Comparison of ENCODE assay signal across 17 mouse cellular contexts in the genomic region with DNA sequence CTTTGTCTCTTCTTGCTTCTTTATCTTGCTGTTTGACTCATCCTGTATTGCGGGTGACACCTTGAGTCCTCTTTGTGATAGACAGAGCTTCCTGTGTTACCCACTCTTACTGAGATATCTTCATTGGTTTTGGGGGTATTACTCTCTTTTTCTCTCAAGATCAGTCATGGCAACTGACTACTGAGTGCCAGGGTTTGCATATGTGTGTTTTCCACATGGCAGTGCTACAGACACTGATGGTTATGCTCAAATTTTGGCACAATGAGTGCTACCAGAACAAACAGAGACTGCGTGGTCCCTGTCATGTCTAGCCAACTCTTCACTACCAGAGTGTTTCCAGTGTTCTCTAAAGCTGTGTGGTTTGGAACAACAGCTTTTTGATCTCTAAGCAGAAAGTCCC.
DNase-seq lines count a peak whose midpoint lies in the region; ATAC-seq lines count a peak whose summit lies in the region.
"Had no signal": no experiment of that assay in that cellular context is flagged by ENCODE, and none has a peak within 500 bp of the region (broad histone marks: within the 10 kb centered on the region; RNA-seq: fewer than 3 reads in every experiment).

No protein-coding gene starts in this region.

- intact Hi-C loops in left cerebral cortex, postnatal 10 days (cut with DNase I): no loop called here
- intact Hi-C loops in left cerebral cortex, postnatal 25 days (cut with DNase I): no loop called here

- 0 out of 2 replicates have a peak, but pooled peaks have one; percentile 17 for ATAC-seq in monocyte, adult 5-6 weeks (replicated peaks; ENCODE audit: insufficient number of reproducible peaks, low FRiP score, low TSS enrichment, poor library complexity, severe bottlenecking)
- ATAC-seq: forebrain, embryonic 13.5 days; hindbrain, postnatal 0 days had no signal

- DNase-seq in layer of hippocampus, adult 18-20 months (ENCODE audit: low spot score in 2 of 2): peak; percentile 6 to 66
- DNase-seq in layer of hippocampus, postnatal 25 days (ENCODE audit: extremely low spot score in 1 of 2, low spot score in 1 of 2): no peak
- DNase-seq in thymus, postnatal 25 days: peak; percentile 9
- DNase-seq in thymus, postnatal 0 days (ENCODE audit: low spot score): no peak
- DNase-seq in heart, adult 18-20 months: no peak
- DNase-seq in left cerebral cortex, postnatal 10 days (ENCODE audit: extremely low spot score in 1 of 2, low spot score in 2 of 2): no peak
- no peak for DNase-seq in left cerebral cortex, postnatal 25 days (ENCODE audit: low spot score in 2 of 2)
- DNase-seq: adrenal gland, adult 8-10 months; cerebellum, adult 9-10 months; gastrocnemius, postnatal 10 days; heart, adult 2 months; kidney, adult 18-20 months; lung, adult 2 months; lung, postnatal 4 days had no signal

Comparison
In these comparisons a context has a peak if more than half of its experiments do, and no peak if none do; other contexts are left out.
1. DNase-seq: peak in layer of hippocampus, adult 18-20 months (2 of 2) and thymus, postnatal 25 days (single experiment); none in layer of hippocampus, postnatal 25 days (0 of 2), thymus, postnatal 0 days (single experiment), heart, adult 18-20 months (0 of 2), left cerebral cortex, postnatal 10 days (0 of 2) and left cerebral cortex, postnatal 25 days (0 of 2).